Comparison of ENCODE assay signal across 22 mouse cellular contexts in the genomic region with DNA sequence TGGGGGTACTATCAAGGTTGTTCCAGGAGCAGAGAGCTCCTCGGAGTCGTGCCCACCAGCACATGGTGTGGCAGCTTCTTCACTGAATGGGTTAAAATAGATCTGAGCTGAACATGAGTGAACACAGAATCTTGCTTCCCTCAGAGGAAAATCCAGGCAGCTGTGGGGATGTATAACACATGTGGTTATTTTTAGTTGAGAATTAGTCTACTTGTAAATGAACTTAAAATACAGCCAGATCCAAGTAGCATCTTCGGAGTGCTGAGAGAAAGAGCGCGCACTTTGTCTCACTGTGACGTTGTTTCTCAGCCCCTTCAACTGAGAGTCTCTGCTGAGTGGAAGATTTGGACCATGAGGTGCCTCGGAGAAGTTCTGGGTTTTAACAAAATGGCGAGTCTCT. TPM values are rescaled to one million over a fixed set of nuclear protein-coding genes. Genes with fewer than 3 reads are reported as not detected.
DNase-seq lines count a peak whose midpoint lies in the region; ATAC-seq and TF ChIP-seq lines count a peak whose summit lies in the region.
"Had no signal": no experiment of that assay in that cellular context is flagged by ENCODE, and none has a peak within 500 bp of the region (broad histone marks: within the 10 kb centered on the region; RNA-seq: fewer than 3 reads in every experiment).

No protein-coding gene starts in this region.

- no peak for TF ChIP-seq CTCF in forebrain, postnatal 0 days (IDR thresholded peaks at IDR 0.05; ENCODE audit: low read depth)

- DNase-seq in forebrain, postnatal 0 days, result no peak
- no peak for DNase-seq in heart, postnatal 4 days
- no peak for DNase-seq in lung, postnatal 36 days
- DNase-seq: adrenal gland, postnatal 14 days; embryo, embryonic 11 days; kidney, postnatal 36 days; liver, embryonic 13.5 days; thymus, postnatal 14 days had no signal

- peaks cover 41% of the 10 kb centered on the region for H3K36me3 ChIP-seq in forebrain, postnatal 0 days (ENCODE audit: insufficient read depth)
- peaks cover 9% of the 10 kb centered on the region; the same call in 1 of the 2 replicates for H3K36me3 ChIP-seq in forebrain, embryonic 16.5 days (ENCODE audit: control insufficient read depth, insufficient read depth)
- no peaks in the 10 kb centered on the region for H3K36me3 ChIP-seq in heart, embryonic 16.5 days (ENCODE audit: control insufficient read depth, insufficient read depth)
- H3K36me3 ChIP-seq in lung, embryonic 15.5 days, result no peaks in the 10 kb centered on the region
- H3K36me3 ChIP-seq in forebrain, embryonic 15.5 days, result peaks cover 48% of the 10 kb centered on the region
- H3K36me3 ChIP-seq: liver, embryonic 13.5 days had no signal

- no peak overlapping the region for H3K27ac ChIP-seq in forebrain, postnatal 0 days (ENCODE audit: low read depth, low read length)
- no peak overlapping the region for H3K27ac ChIP-seq in forebrain, embryonic 16.5 days (ENCODE audit: low read length)
- no peak overlapping the region for H3K27ac ChIP-seq in heart, embryonic 16.5 days (ENCODE audit: low read length)
- H3K27ac ChIP-seq in lung, embryonic 15.5 days, result no peak overlapping the region
- H3K27ac ChIP-seq in forebrain, embryonic 15.5 days (replicated peaks), result no peak overlapping the region
- H3K27ac ChIP-seq: forebrain, embryonic 13.5 days; liver, embryonic 13.5 days; midbrain, embryonic 13.5 days; neural tube, embryonic 13.5 days had no signal

- WGBS in forebrain, postnatal 0 days, result 85% methylated on average over 8 of the region's 8 CpGs
- 86% methylated on average over 8 of the region's 8 CpGs for WGBS in forebrain, embryonic 16.5 days
- WGBS in heart, embryonic 16.5 days, result 63% methylated on average over 8 of the region's 8 CpGs
- 72% methylated on average over 8 of the region's 8 CpGs for WGBS in lung, embryonic 15.5 days
- 91% methylated on average over 8 of the region's 8 CpGs for WGBS in forebrain, embryonic 15.5 days

- no peak overlapping the region for H3K4me2 ChIP-seq in forebrain, postnatal 0 days (ENCODE audit: low read depth)
- no peak overlapping the region for H3K4me2 ChIP-seq in forebrain, embryonic 16.5 days (ENCODE audit: low read length)
- H3K4me2 ChIP-seq in heart, embryonic 16.5 days (ENCODE audit: low read depth, low read length), result 0 out of 2 replicates have a peak overlapping the region, but pooled peaks have one; percentile 10
- H3K4me2 ChIP-seq in lung, embryonic 15.5 days, result 0 out of 2 replicates have a peak overlapping the region, but pooled peaks have one; percentile 16
- H3K4me2 ChIP-seq in forebrain, embryonic 15.5 days (replicated peaks), result no peak overlapping the region
- H3K4me2 ChIP-seq: forebrain, embryonic 13.5 days; liver, embryonic 13.5 days; midbrain, embryonic 13.5 days; neural tube, embryonic 13.5 days had no signal

- H3K4me1 ChIP-seq in forebrain, postnatal 0 days (ENCODE audit: insufficient read depth), result no peaks in the 10 kb centered on the region
- H3K4me1 ChIP-seq in forebrain, embryonic 16.5 days (replicated peaks; ENCODE audit: control insufficient read depth, insufficient read depth, low read length), result no peaks in the 10 kb centered on the region; the same call in 1 of the 2 replicates
- H3K4me1 ChIP-seq in heart, embryonic 16.5 days (ENCODE audit: control insufficient read depth, insufficient read depth, low read length), result peaks cover 5% of the 10 kb centered on the region
- H3K4me1 ChIP-seq in lung, embryonic 15.5 days, result 0 out of 2 replicates have a peak, but pooled peaks cover 4% of the 10 kb centered on the region
- peaks cover 6% of the 10 kb centered on the region; the same call in 1 of the 2 replicates for H3K4me1 ChIP-seq in forebrain, embryonic 15.5 days
- H3K4me1 ChIP-seq: forebrain, embryonic 13.5 days had no signal

- H3K27me3 ChIP-seq in forebrain, postnatal 0 days (ENCODE audit: insufficient read depth, low read length), result no peaks in the 10 kb centered on the region
- H3K27me3 ChIP-seq in forebrain, embryonic 16.5 days (replicated peaks; ENCODE audit: control insufficient read depth, insufficient read depth, low read length), result no peaks in the 10 kb centered on the region
- peaks cover 2% of the 10 kb centered on the region; the same call in 1 of the 2 replicates for H3K27me3 ChIP-seq in heart, embryonic 16.5 days (ENCODE audit: control insufficient read depth, insufficient read depth, low read length)
- H3K27me3 ChIP-seq in lung, embryonic 15.5 days, result no peaks in the 10 kb centered on the region
- H3K27me3 ChIP-seq in forebrain, embryonic 15.5 days, result no peaks in the 10 kb centered on the region
- H3K27me3 ChIP-seq: forebrain, embryonic 13.5 days; liver, embryonic 13.5 days; neural tube, embryonic 13.5 days; Patski had no signal

- H3K9me3 ChIP-seq in forebrain, postnatal 0 days (ENCODE audit: low read length), result no peaks in the 10 kb centered on the region
- no peaks in the 10 kb centered on the region; the same call in 1 of the 2 replicates for H3K9me3 ChIP-seq in forebrain, embryonic 16.5 days (ENCODE audit: control insufficient read depth, low read length)
- H3K9me3 ChIP-seq in heart, embryonic 16.5 days (replicated peaks; ENCODE audit: control insufficient read depth, low read length), result 0 out of 2 replicates have a peak, but pooled peaks cover 3% of the 10 kb centered on the region
- H3K9me3 ChIP-seq in lung, embryonic 15.5 days, result no peaks in the 10 kb centered on the region; the same call in 1 of the 2 replicates
- H3K9me3 ChIP-seq in forebrain, embryonic 15.5 days, result no peaks in the 10 kb centered on the region
- H3K9me3 ChIP-seq: forebrain, embryonic 13.5 days; liver, embryonic 13.5 days; midbrain, embryonic 13.5 days; neural tube, embryonic 13.5 days had no signal

- ATAC-seq in forebrain, postnatal 0 days, result peak; percentile 58
- ATAC-seq in forebrain, embryonic 16.5 days, result no peak
- ATAC-seq in heart, embryonic 16.5 days (replicated peaks; ENCODE audit: extremely low read depth, insufficient read depth, low FRiP score), result no peak
- ATAC-seq in lung, embryonic 15.5 days (ENCODE audit: borderline replicate concordance, extremely low read depth, low FRiP score, low TSS enrichment), result no peak
- no peak for ATAC-seq in forebrain, embryonic 15.5 days (replicated peaks)
- ATAC-seq: CD4-positive, CD25-positive, alpha-beta regulatory T cell, adult 4 months; forebrain, embryonic 13.5 days; hindbrain, embryonic 16.5 days; intestine, embryonic 16.5 days; midbrain, embryonic 13.5 days; Patski had no signal

- no peak overlapping the region for H3K9ac ChIP-seq in forebrain, postnatal 0 days
- no peak overlapping the region for H3K9ac ChIP-seq in forebrain, embryonic 16.5 days (replicated peaks; ENCODE audit: low read depth, low read length)
- no peak overlapping the region for H3K9ac ChIP-seq in heart, embryonic 16.5 days (ENCODE audit: low read length)
- H3K9ac ChIP-seq in lung, embryonic 15.5 days, result no peak overlapping the region
- H3K9ac ChIP-seq in forebrain, embryonic 15.5 days (replicated peaks), result no peak overlapping the region
- H3K9ac ChIP-seq: forebrain, embryonic 13.5 days; liver, embryonic 13.5 days; midbrain, embryonic 13.5 days; neural tube, embryonic 13.5 days had no signal

- no peak overlapping the region for H3K4me3 ChIP-seq in forebrain, postnatal 0 days (ENCODE audit: low read depth, low read length)
- H3K4me3 ChIP-seq in forebrain, embryonic 16.5 days (replicated peaks; ENCODE audit: low read length), result no peak overlapping the region
- no peak overlapping the region for H3K4me3 ChIP-seq in heart, embryonic 16.5 days (ENCODE audit: low read length)
- H3K4me3 ChIP-seq in lung, embryonic 15.5 days, result no peak overlapping the region
- no peak overlapping the region for H3K4me3 ChIP-seq in forebrain, embryonic 15.5 days
- H3K4me3 ChIP-seq: erythroblast, embryonic 14.5 days; forebrain, embryonic 13.5 days; liver, embryonic 13.5 days; midbrain, embryonic 13.5 days; neural tube, embryonic 13.5 days had no signal

RNA-seq across cellular contexts. Expression of a gene that starts 53.8 kb away (rescaled TPM):
- 17.8 and 38.3 TPM in 2 replicates for total RNA-seq in forebrain, postnatal 0 days (2014; rRNA removed)
- 30.3 and 31.2 TPM in 2 replicates for polyA plus RNA-seq in forebrain, postnatal 0 days (2015; fragmentation: Nextera tagmentation; extraction: Ambion mirVana)
- polyA plus RNA-seq in forebrain, embryonic 16.5 days (2015; fragmentation: Nextera tagmentation; extraction: Ambion mirVana), result 20.8 and 25.7 TPM in 2 replicates
- polyA plus RNA-seq in heart, embryonic 16.5 days (2015; fragmentation: Nextera tagmentation; extraction: Ambion mirVana), result 1.3 and 1.4 TPM in 2 replicates
- total RNA-seq in heart, postnatal 4 days (2021), result 1 to 10 TPM; 2.4 to 2.5 TPM
- polyA plus RNA-seq in lung, embryonic 15.5 days (2015; fragmentation: Nextera tagmentation; extraction: Ambion mirVana), result 2.0 and 2.1 TPM in 2 replicates
- polyA plus RNA-seq in forebrain, embryonic 15.5 days (2015; fragmentation: Nextera tagmentation; extraction: Ambion mirVana), result 20.7 and 22.8 TPM in 2 replicates

RNA-seq across cellular contexts. Expression of a gene that starts 54.3 kb away (rescaled TPM):
- total RNA-seq in forebrain, postnatal 0 days (2014; rRNA removed), result 22.1 and 26.9 TPM in 2 replicates
- polyA plus RNA-seq in forebrain, postnatal 0 days (2015; fragmentation: Nextera tagmentation; extraction: Ambion mirVana), result 11.7 and 15.5 TPM in 2 replicates
- polyA plus RNA-seq in forebrain, embryonic 16.5 days (2015; fragmentation: Nextera tagmentation; extraction: Ambion mirVana), result 19.3 and 23.0 TPM in 2 replicates
- polyA plus RNA-seq in heart, embryonic 16.5 days (2015; fragmentation: Nextera tagmentation; extraction: Ambion mirVana), result 0.71 and 1.5 TPM in 2 replicates
- total RNA-seq in heart, postnatal 4 days (2021), result under 1 TPM; 0.50 to 0.83 TPM
- polyA plus RNA-seq in lung, embryonic 15.5 days (2015; fragmentation: Nextera tagmentation; extraction: Ambion mirVana), result 1.4 and 2.1 TPM in 2 replicates
- polyA plus RNA-seq in forebrain, embryonic 15.5 days (2015; fragmentation: Nextera tagmentation; extraction: Ambion mirVana), result 20.3 and 20.4 TPM in 2 replicates
- total RNA-seq: granulocyte monocyte progenitor cell, adult 5-6 weeks; hematopoietic stem cell, adult 5-6 weeks had no signal
- polyA plus RNA-seq: erythroblast, embryonic 14.5 days had no signal

Comparison
In these comparisons a context has a peak if more than half of its experiments do, and no peak if none do; other contexts are left out.
1. H3K4me2 ChIP-seq: peak in heart, embryonic 16.5 days (single experiment) and lung, embryonic 15.5 days (single experiment); none in forebrain, postnatal 0 days (single experiment), forebrain, embryonic 16.5 days (single experiment) and forebrain, embryonic 15.5 days (single experiment).